Comparison of ENCODE assay signal across 24 mouse cellular contexts in the genomic region with DNA sequence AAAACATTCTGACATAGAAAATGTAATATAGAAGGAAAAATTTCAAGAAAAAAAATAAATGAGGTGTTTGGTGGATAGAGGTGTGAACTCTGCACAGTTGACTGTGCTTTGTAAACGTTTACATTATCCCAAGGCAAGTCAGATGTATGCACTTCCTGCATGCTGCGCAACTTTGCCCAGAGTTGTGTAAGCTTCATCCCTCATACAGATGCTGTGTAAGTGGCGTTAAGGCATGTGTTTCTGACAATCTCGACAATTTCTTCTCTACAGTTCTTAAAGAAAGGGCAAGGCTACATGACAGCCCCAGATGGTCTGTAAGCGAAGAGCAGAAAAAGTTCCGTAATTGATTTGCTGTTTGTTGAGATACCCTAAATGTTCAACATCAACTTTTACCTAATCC.
DNase-seq lines count a peak whose midpoint lies in the region; ATAC-seq and TF ChIP-seq lines count a peak whose summit lies in the region.
"Had no signal": no experiment of that assay in that cellular context is flagged by ENCODE, and none has a peak within 500 bp of the region (broad histone marks: within the 10 kb centered on the region; RNA-seq: fewer than 3 reads in every experiment).

No protein-coding gene starts in this region.

- 23% methylated on average over 6 of the region's 6 CpGs for WGBS in lung, embryonic 15.5 days
- 31% methylated on average over 6 of the region's 6 CpGs for WGBS in lung, adult 2 months
- 29% methylated on average over 6 of the region's 6 CpGs for WGBS in lung, postnatal 0 days

- no peaks in the 10 kb centered on the region for H3K4me1 ChIP-seq in lung, embryonic 15.5 days
- H3K4me1 ChIP-seq in lung, adult 2 months (ENCODE audit: control insufficient read depth, insufficient read depth, low read length), result no peaks in the 10 kb centered on the region
- no peaks in the 10 kb centered on the region for H3K4me1 ChIP-seq in lung, postnatal 0 days (ENCODE audit: insufficient read depth, low read depth, low read length)
- H3K4me1 ChIP-seq: embryonic facial prominence, embryonic 12.5 days; forebrain, embryonic 13.5 days; forebrain, embryonic 15.5 days had no signal

- no peak for DNase-seq in lung, adult 2 months
- DNase-seq in lung, postnatal 0 days (ENCODE audit: low spot score), result peak; percentile 8
- no peak for DNase-seq in lung, postnatal 4 days
- peak; percentile 1 for DNase-seq in 416B (ENCODE audit: low read depth)
- DNase-seq in thymus, postnatal 4 days, result no peak
- DNase-seq: adrenal gland, adult 8-10 months; adrenal gland, postnatal 14 days; adrenal gland, postnatal 36 days; B cell, adult 2 months; cerebellum, adult 11-12 months; cerebellum, adult 2 months; cerebellum, adult 9-10 months; cerebellum, postnatal 10 days; cerebellum, postnatal 25 days had no signal

- no peak for TF ChIP-seq CTCF in lung, adult 2 months (IDR thresholded peaks at IDR 0.05; ENCODE audit: insufficient read depth, low read length)
- TF ChIP-seq CTCF in lung, postnatal 0 days (IDR thresholded peaks at IDR 0.05), result no peak

- H3K4me3 ChIP-seq in lung, embryonic 15.5 days, result no peak overlapping the region
- no peak overlapping the region for H3K4me3 ChIP-seq in lung, adult 2 months (replicated peaks; ENCODE audit: extremely low read depth, low read depth, low read length)
- H3K4me3 ChIP-seq in lung, postnatal 0 days (ENCODE audit: low read depth, low read length), result no peak overlapping the region
- H3K4me3 ChIP-seq: embryonic facial prominence, embryonic 10.5 days; embryonic facial prominence, embryonic 12.5 days; forebrain, embryonic 13.5 days; forebrain, embryonic 15.5 days had no signal

- no peaks in the 10 kb centered on the region for H3K36me3 ChIP-seq in lung, embryonic 15.5 days
- no peaks in the 10 kb centered on the region for H3K36me3 ChIP-seq in lung, postnatal 0 days (ENCODE audit: insufficient read depth, low read length)
- H3K36me3 ChIP-seq: embryonic facial prominence, embryonic 10.5 days; embryonic facial prominence, embryonic 12.5 days; forebrain, embryonic 15.5 days; G1E had no signal

- H3K9me3 ChIP-seq in lung, embryonic 15.5 days, result no peaks in the 10 kb centered on the region
- H3K9me3 ChIP-seq in lung, postnatal 0 days (ENCODE audit: low read length), result no peaks in the 10 kb centered on the region
- H3K9me3 ChIP-seq: embryonic facial prominence, embryonic 10.5 days; embryonic facial prominence, embryonic 12.5 days; forebrain, embryonic 13.5 days; forebrain, embryonic 15.5 days had no signal

- peaks cover 8% of the 10 kb centered on the region; the same call in 1 of the 2 replicates for H3K27me3 ChIP-seq in lung, embryonic 15.5 days
- no peaks in the 10 kb centered on the region for H3K27me3 ChIP-seq in lung, postnatal 0 days (replicated peaks; ENCODE audit: insufficient read depth, low read length)
- H3K27me3 ChIP-seq: CH12.LX; embryonic facial prominence, embryonic 12.5 days; forebrain, embryonic 13.5 days; forebrain, embryonic 15.5 days; Patski had no signal

- TF ChIP-seq POLR2A in lung, adult 2 months (IDR thresholded peaks at IDR 0.05; ENCODE audit: borderline replicate concordance, extremely low read depth, low read depth, low read length), result no peak

- no peak for TF ChIP-seq EP300 in lung, postnatal 0 days (IDR thresholded peaks at IDR 0.05)

- H3K27ac ChIP-seq in lung, embryonic 15.5 days, result no peak overlapping the region
- H3K27ac ChIP-seq in lung, postnatal 0 days (ENCODE audit: low read length), result no peak overlapping the region
- H3K27ac ChIP-seq: embryonic facial prominence, embryonic 10.5 days; embryonic facial prominence, embryonic 12.5 days; forebrain, embryonic 13.5 days; forebrain, embryonic 15.5 days had no signal

- H3K4me2 ChIP-seq in lung, embryonic 15.5 days, result no peak overlapping the region
- H3K4me2 ChIP-seq in lung, postnatal 0 days (replicated peaks; ENCODE audit: low read depth, low read length), result no peak overlapping the region
- H3K4me2 ChIP-seq: embryonic facial prominence, embryonic 12.5 days; forebrain, embryonic 13.5 days; forebrain, embryonic 15.5 days had no signal

- H3K9ac ChIP-seq in lung, embryonic 15.5 days, result no peak overlapping the region
- H3K9ac ChIP-seq in lung, postnatal 0 days (replicated peaks; ENCODE audit: low read depth), result no peak overlapping the region
- H3K9ac ChIP-seq: embryonic facial prominence, embryonic 12.5 days; forebrain, embryonic 13.5 days; forebrain, embryonic 15.5 days had no signal

- ATAC-seq in lung, embryonic 15.5 days (ENCODE audit: borderline replicate concordance, extremely low read depth, low FRiP score, low TSS enrichment), result peak; percentile 92
- ATAC-seq in lung, postnatal 0 days, result no peak; the same call in 1 of the 2 replicates
- ATAC-seq: activated CD4-positive, CD25-positive, alpha-beta regulatory T cell, adult 4 months; CD4-positive, CD25-positive, alpha-beta regulatory T cell, adult 4 months; forebrain, embryonic 13.5 days; forebrain, embryonic 15.5 days; Patski had no signal

Comparison
In these comparisons a context has a peak if more than half of its experiments do, and no peak if none do; other contexts are left out.
1. DNase-seq: peak in lung, postnatal 0 days (single experiment) and 416B (single experiment); none in lung, adult 2 months (single experiment), lung, postnatal 4 days (0 of 2) and thymus, postnatal 4 days (single experiment).